Mouse (Mus musculus): ENCODE data around the gene Tmem26.

- TF ChIP-seq POLR2A (IDR thresholded peaks at IDR 0.05; ENCODE audit: borderline replicate concordance, insufficient read depth, low read length) (no peak), CTCF (IDR thresholded peaks at IDR 0.05; ENCODE audit: borderline replicate concordance, insufficient read depth, low read depth, low read length) (no peak)
Observed at GRCm38 (mm10) chr10:68750921-68751320, 27.5 kb downstream of the Tmem26 start.
